Mouse (Mus musculus): ENCODE measurements around the gene Pde10a. TPM values are rescaled to one million over a fixed set of nuclear protein-coding genes. Genes with fewer than 3 reads are reported as not detected.
A peak's percentile ranks its signal among the peaks of the same experiment; 100 is the strongest.

The Pde10a gene
- total RNA-seq, 2 experiments from 2014 or later, result 1.7 to 7.8 TPM

- no peak for ATAC-seq (replicated peaks; ENCODE audit: low FRiP score, low TSS enrichment, poor library complexity, severe bottlenecking)
Measured at GRCm38 (mm10) chr17:8562886-8563280, 37.7 kb downstream of the Pde10a start.

- ATAC-seq (replicated peaks; ENCODE audit: low FRiP score, low TSS enrichment, poor library complexity, severe bottlenecking), result no peak
Measured at GRCm38 (mm10) chr17:8566850-8567249, 41.7 kb downstream of the Pde10a start, which contains the start of gene Gm17087. Gm17087 (minus strand) TSS chr17:8566950.

GRCm38 (mm10) chr17:8573542-8574260 lies 48.5 kb downstream of the Pde10a start:
- peak; percentile 96 for ATAC-seq (replicated peaks; ENCODE audit: low FRiP score, low TSS enrichment, poor library complexity, severe bottlenecking)

GRCm38 (mm10) chr17:8580360-8580759 lies 55.2 kb downstream of the Pde10a start:
- ATAC-seq (replicated peaks; ENCODE audit: low FRiP score, low TSS enrichment, poor library complexity, severe bottlenecking), result peak; percentile 66; the same call in 1 of the 2 replicates

GRCm38 (mm10) chr17:8581579-8581978 lies 56.4 kb downstream of the Pde10a start:
- ATAC-seq (replicated peaks; ENCODE audit: low FRiP score, low TSS enrichment, poor library complexity, severe bottlenecking), result no peak

GRCm38 (mm10) chr17:8592427-8593277 lies 67.5 kb downstream of the Pde10a start:
- ATAC-seq (replicated peaks; ENCODE audit: low FRiP score, low TSS enrichment, poor library complexity, severe bottlenecking), result peak; percentile 90

- ATAC-seq (replicated peaks; ENCODE audit: low FRiP score, low TSS enrichment, poor library complexity, severe bottlenecking), result peak; percentile 82
Measured at GRCm38 (mm10) chr17:8597790-8598189, 72.6 kb downstream of the Pde10a start.

GRCm38 (mm10) chr17:8602976-8603375 lies 77.8 kb downstream of the Pde10a start:
- ATAC-seq (replicated peaks; ENCODE audit: low FRiP score, low TSS enrichment, poor library complexity, severe bottlenecking), result no peak

GRCm38 (mm10) chr17:8605921-8606320 lies 80.7 kb downstream of the Pde10a start:
- no peak for ATAC-seq (replicated peaks; ENCODE audit: low FRiP score, low TSS enrichment, poor library complexity, severe bottlenecking)

GRCm38 (mm10) chr17:8606695-8607094 lies 81.5 kb downstream of the Pde10a start:
- no peak for ATAC-seq (replicated peaks; ENCODE audit: low FRiP score, low TSS enrichment, poor library complexity, severe bottlenecking)

GRCm38 (mm10) chr17:8611916-8612315 lies 86.7 kb downstream of the Pde10a start:
- ATAC-seq (replicated peaks; ENCODE audit: low FRiP score, low TSS enrichment, poor library complexity, severe bottlenecking), result no peak

GRCm38 (mm10) chr17:8613882-8614551 lies 88.8 kb downstream of the Pde10a start:
- peak; percentile 83 for ATAC-seq (replicated peaks; ENCODE audit: low FRiP score, low TSS enrichment, poor library complexity, severe bottlenecking)

- no peak for ATAC-seq (replicated peaks; ENCODE audit: low FRiP score, low TSS enrichment, poor library complexity, severe bottlenecking)
Measured at GRCm38 (mm10) chr17:8620346-8620745, 95.2 kb downstream of the Pde10a start.

- no peak for ATAC-seq (replicated peaks; ENCODE audit: low FRiP score, low TSS enrichment, poor library complexity, severe bottlenecking)
Measured at GRCm38 (mm10) chr17:8621105-8621504, 95.9 kb downstream of the Pde10a start.

GRCm38 (mm10) chr17:8621906-8622305 lies 96.7 kb downstream of the Pde10a start:
- no peak for ATAC-seq (replicated peaks; ENCODE audit: low FRiP score, low TSS enrichment, poor library complexity, severe bottlenecking)

- no peak for ATAC-seq (replicated peaks; ENCODE audit: low FRiP score, low TSS enrichment, poor library complexity, severe bottlenecking)
Measured at GRCm38 (mm10) chr17:8626421-8626820, 101.2 kb downstream of the Pde10a start.

GRCm38 (mm10) chr17:8631701-8632100 lies 106.5 kb downstream of the Pde10a start:
- no peak for ATAC-seq (replicated peaks; ENCODE audit: low FRiP score, low TSS enrichment, poor library complexity, severe bottlenecking)

GRCm38 (mm10) chr17:8633596-8633995 lies 108.4 kb downstream of the Pde10a start:
- ATAC-seq (replicated peaks; ENCODE audit: low FRiP score, low TSS enrichment, poor library complexity, severe bottlenecking), result no peak

GRCm38 (mm10) chr17:8634476-8634875 lies 109.3 kb downstream of the Pde10a start:
- no peak for ATAC-seq (replicated peaks; ENCODE audit: low FRiP score, low TSS enrichment, poor library complexity, severe bottlenecking)

GRCm38 (mm10) chr17:8636231-8636630 lies 111.1 kb downstream of the Pde10a start:
- no peak for ATAC-seq (replicated peaks; ENCODE audit: low FRiP score, low TSS enrichment, poor library complexity, severe bottlenecking)
